Mouse (Mus musculus) heart, adult 2 months (tissue): ENCODE results near the gene Flot2. TPM values are rescaled to one million over a fixed set of nuclear protein-coding genes. Genes with fewer than 3 reads are reported as not detected.

Experiments used
- DNase-seq, 2 experiments: peaks; one replicate each; pipeline ENCODE4 v3.0.0; 2021
- H3K27ac ChIP-seq: fragments of 200-600 bp; 2 replicates; pipeline ENCODE4 v1.8.1; 2022
- H3K27me3 ChIP-seq: fragments of 200-500 bp; 2 replicates; pipeline ENCODE4 v1.6.1; 2012; ENCODE audit warnings: mild to moderate bottlenecking, low read length, inconsistent platforms, mixed read lengths; ENCODE audit not compliant: control insufficient read depth, insufficient read depth
- H3K36me3 ChIP-seq: fragments of 200-500 bp; 2 replicates; pipeline ENCODE4 v1.6.1; 2012; ENCODE audit warnings: low read length, inconsistent platforms; ENCODE audit not compliant: control insufficient read depth, insufficient read depth
- H3K4me1 ChIP-seq: fragments of 200-500 bp; 2 replicates; pipeline ENCODE4 v1.6.1; 2011; ENCODE audit warnings: low read length; ENCODE audit not compliant: control insufficient read depth, insufficient read depth
- H3K4me3 ChIP-seq: fragments of 200-600 bp; 2 replicates; pipeline ENCODE4 v1.8.1; 2022
- H3K79me2 ChIP-seq: fragments of 200-500 bp; replicated peaks from 2 replicates; pipeline ENCODE4 v1.6.1; 2012; ENCODE audit warnings: mild to moderate bottlenecking, inconsistent platforms, low read length, moderate library complexity, mixed read lengths; ENCODE audit not compliant: control insufficient read depth, insufficient read depth
- H3K9ac ChIP-seq: fragments of 200-500 bp; 2 replicates; pipeline ENCODE4 v1.6.1; 2012; ENCODE audit warnings: low read depth, mild to moderate bottlenecking, control low read depth, inconsistent platforms, low read length, mixed read lengths
- CTCF ChIP-seq: fragments of 200-600 bp; IDR thresholded peaks from 2 replicates; pipeline ENCODE4 v1.8.1; 2022; ENCODE audit warnings: antibody characterized with exemption, mild to moderate bottlenecking, moderate library complexity
- EP300 ChIP-seq: fragments of 200-500 bp; IDR thresholded peaks from 2 replicates; pipeline ENCODE4 v1.6.1; 2011; ENCODE audit warnings: low read depth, low read length, control low read depth; ENCODE audit not compliant: insufficient read depth
- POLR2A ChIP-seq: fragments of 200-500 bp; IDR thresholded peaks from 2 replicates; pipeline ENCODE4 v1.6.1; 2011; ENCODE audit warnings: mild to moderate bottlenecking, low read depth, low read length, control low read depth; ENCODE audit not compliant: insufficient read depth
- WGBS: fragments of 180-500 bp; shearing (Covaris S2); methylation state at CpG from one replicate; pipeline ENCODE4 v1.1.7; 2018; 5-methylcytosine and 5-hydroxymethylcytosine counted together
- intact Hi-C: fragments of 180-260 bp; cut with DNase I; formaldehyde crosslinking; loops from one replicate; pipeline ENCODE4 v1.15.1; 2025
- polyA plus RNA-seq: library from polyadenylated mRNA; depleted of rRNA; stranded (reverse); fragments of >200 nt; gene quantifications from 2 replicates; pipeline ENCODE4 v1.2.3, GENCODE M21; 2012
- total RNA-seq, 2 experiments: library from RNA; stranded (reverse); gene quantifications; 2 replicates each; pipeline ENCODE4 v1.2.3; 2021

Flot2 gene
- total and polyA plus RNA-seq, 3 experiments = 51.7 to 118 (median 59.9) TPM

GRCm38 (mm10) chr11:78067566-78067965 is 29.8 kb downstream of the Flot2 start:
- Histone ChIP-seq H3K9ac (no peak overlapping the region), H3K36me3 (no peaks in the 10 kb centered on the region), H3K27me3 (no peaks in the 10 kb centered on the region), H3K27ac (no peak overlapping the region), H3K4me1 (no peaks in the 10 kb centered on the region), H3K4me3 (no peak overlapping the region), H3K79me2 (no peaks in the 10 kb centered on the region)
- intact Hi-C loops = no loop called here
- TF ChIP-seq POLR2A = no peak
- no peak for TF ChIP-seq CTCF
- TF ChIP-seq EP300 = no peak
- WGBS = 67% methylated on average over 5 of the region's 5 CpGs
- DNase-seq = no peak

- TF ChIP-seq CTCF = no peak
- TF ChIP-seq EP300 = no peak
- Histone ChIP-seq H3K27me3 (no peaks in the 10 kb centered on the region), H3K4me1 (no peaks in the 10 kb centered on the region), H3K79me2 (no peaks in the 10 kb centered on the region), H3K36me3 (no peaks in the 10 kb centered on the region), H3K4me3 (no peak overlapping the region), H3K9ac (no peak overlapping the region), H3K27ac (no peak overlapping the region)
- intact Hi-C loops = no loop called here
- no peak for DNase-seq
- 78% methylated on average over 5 of the region's 5 CpGs for WGBS
Measured at GRCm38 (mm10) chr11:78069130-78069529, 31.4 kb downstream of the Flot2 start.

- H3K27ac ChIP-seq = no peak overlapping the region
- no peak overlapping the region for H3K4me3 ChIP-seq
- no peaks in the 10 kb centered on the region for H3K79me2 ChIP-seq
- H3K9ac ChIP-seq = no peak overlapping the region
- H3K36me3 ChIP-seq = no peaks in the 10 kb centered on the region
- intact Hi-C loops = no loop called here
- H3K27me3 ChIP-seq = no peaks in the 10 kb centered on the region
- H3K4me1 ChIP-seq = no peaks in the 10 kb centered on the region
- TF ChIP-seq POLR2A = no peak
- no peak for TF ChIP-seq CTCF
- no peak for TF ChIP-seq EP300
- DNase-seq = no peak
- 70% methylated on average over 6 of the region's 6 CpGs for WGBS
Measured at GRCm38 (mm10) chr11:78069646-78070045, 31.9 kb downstream of the Flot2 start.

GRCm38 (mm10) chr11:78071938-78072337 is 34.2 kb downstream of the Flot2 start:
- intact Hi-C loops = no loop called here

GRCm38 (mm10) chr11:78072425-78073130 is 34.8 kb downstream of the Flot2 start:
- Histone ChIP-seq H3K4me3 (no peak overlapping the region), H3K4me1 (no peaks in the 10 kb centered on the region), H3K79me2 (no peaks in the 10 kb centered on the region), H3K27ac (no peak overlapping the region), H3K27me3 (no peaks in the 10 kb centered on the region), H3K36me3 (no peaks in the 10 kb centered on the region), H3K9ac (no peak overlapping the region)
- intact Hi-C loops = no loop called here
- 28% methylated on average over 6 of the region's 6 CpGs for WGBS
- no peak for DNase-seq
- no peak for TF ChIP-seq POLR2A
- TF ChIP-seq CTCF = no peak
- TF ChIP-seq EP300 = no peak

More at GRCm38 (mm10) chr11:78071938-78072337, 34.2 kb downstream of the Flot2 start:
- no peak for DNase-seq
- Histone ChIP-seq H3K27me3 (no peaks in the 10 kb centered on the region), H3K36me3 (no peaks in the 10 kb centered on the region), H3K9ac (no peak overlapping the region), H3K4me1 (no peaks in the 10 kb centered on the region), H3K4me3 (no peak overlapping the region), H3K27ac (no peak overlapping the region), H3K79me2 (no peaks in the 10 kb centered on the region)
- WGBS = 87% methylated on average over 5 of the region's 5 CpGs
- no peak for TF ChIP-seq EP300
- no peak for TF ChIP-seq CTCF
- TF ChIP-seq POLR2A = no peak

- Histone ChIP-seq H3K4me1 (no peaks in the 10 kb centered on the region), H3K9ac (no peak overlapping the region), H3K79me2 (no peaks in the 10 kb centered on the region), H3K4me3 (no peak overlapping the region), H3K27ac (no peak overlapping the region), H3K36me3 (no peaks in the 10 kb centered on the region), H3K27me3 (no peaks in the 10 kb centered on the region)
- DNase-seq = no peak
- WGBS = 93% methylated on average over 9 of the region's 9 CpGs
- no peak for TF ChIP-seq EP300
- no peak for TF ChIP-seq POLR2A
- no peak for TF ChIP-seq CTCF
- intact Hi-C loops = no loop called here
Measured at GRCm38 (mm10) chr11:78073577-78074276, 36.0 kb downstream of the Flot2 start.
